Mouse (Mus musculus): ENCODE data around the gene Atp6v0c. TPM values are rescaled to one million over a fixed set of nuclear protein-coding genes. Genes with fewer than 3 reads are reported as not detected.

Gene Atp6v0c
- total RNA-seq, 1 experiment, result 129 TPM

- no peak for DNase-seq (ENCODE audit: low read depth, low spot score)
- H3K9ac ChIP-seq (ENCODE audit: insufficient read depth, low read depth, low read length, poor library complexity, severe bottlenecking), result no peak overlapping the region
- in situ Hi-C loops (cut with MboI; ENCODE audit: low sequenced_read_pairs in 2 of 2, unreplicated experiment in 2 of 2), result no loop called here
- no peak overlapping the region for H3K4me3 ChIP-seq (ENCODE audit: insufficient read depth in 1 of 2, low read depth in 1 of 2, low read length in 2 of 2, poor library complexity in 1 of 2, severe bottlenecking in 1 of 2)
- no peaks in the 10 kb centered on the region for H3K9me3 ChIP-seq (ENCODE audit: control insufficient read depth, insufficient read depth, low read depth, low read length)
- TF ChIP-seq MAFK (IDR thresholded peaks at IDR 0.05; ENCODE audit: insufficient read depth, low read depth, low read length) (no peak), ZNF384 (IDR thresholded peaks at IDR 0.05; ENCODE audit: low read depth, low read length) (no peak), ZC3H11A (IDR thresholded peaks at IDR 0.05; ENCODE audit: borderline replicate concordance, low read depth, low read length) (no peak), HCFC1 (IDR thresholded peaks at IDR 0.05; ENCODE audit: borderline replicate concordance, insufficient read depth, low read length) (no peak), CHD2 (IDR thresholded peaks at IDR 0.05; ENCODE audit: low read depth, low read length) (no peak)
- no peaks in the 10 kb centered on the region for H3K36me3 ChIP-seq (ENCODE audit: control insufficient read depth, insufficient read depth, low read length, poor library complexity, severe bottlenecking)
- no peak overlapping the region for H3K27ac ChIP-seq (ENCODE audit: insufficient read depth, low read depth, low read length, poor library complexity, severe bottlenecking)
- peaks cover 4 to 35% of the 10 kb centered on the region in 2 experiments; a peak in 3 of 4 replicates for H3K4me1 ChIP-seq (ENCODE audit: control insufficient read depth in 2 of 2, insufficient read depth in 2 of 2, low read length in 2 of 2, poor library complexity in 1 of 2)
Observed at GRCm38 (mm10) chr17:24195349-24195748, 25.8 kb upstream of the Atp6v0c start.

- Histone ChIP-seq H3K27ac (ENCODE audit: insufficient read depth, low read depth, low read length, poor library complexity, severe bottlenecking) (no peak overlapping the region), H3K36me3 (ENCODE audit: control insufficient read depth, insufficient read depth, low read length, poor library complexity, severe bottlenecking) (no peaks in the 10 kb centered on the region), H3K9me3 (ENCODE audit: control insufficient read depth, insufficient read depth, low read depth, low read length) (no peaks in the 10 kb centered on the region), H3K4me1 (ENCODE audit: control insufficient read depth in 2 of 2, insufficient read depth in 2 of 2, low read length in 2 of 2, poor library complexity in 1 of 2) (peaks cover 4 to 25% of the 10 kb centered on the region in 2 experiments; a peak in 3 of 4 replicates), H3K4me3 (ENCODE audit: insufficient read depth in 1 of 2, low read depth in 1 of 2, low read length in 2 of 2, poor library complexity in 1 of 2, severe bottlenecking in 1 of 2) (no peak overlapping the region), H3K9ac (ENCODE audit: insufficient read depth, low read depth, low read length, poor library complexity, severe bottlenecking) (no peak overlapping the region)
- TF ChIP-seq CHD2 (IDR thresholded peaks at IDR 0.05; ENCODE audit: low read depth, low read length) (no peak), ZNF384 (IDR thresholded peaks at IDR 0.05; ENCODE audit: low read depth, low read length) (no peak), ZC3H11A (IDR thresholded peaks at IDR 0.05; ENCODE audit: borderline replicate concordance, low read depth, low read length) (no peak), MAFK (IDR thresholded peaks at IDR 0.05; ENCODE audit: insufficient read depth, low read depth, low read length) (no peak), HCFC1 (IDR thresholded peaks at IDR 0.05; ENCODE audit: borderline replicate concordance, insufficient read depth, low read length) (no peak)
- DNase-seq (ENCODE audit: low read depth, low spot score), result no peak
- in situ Hi-C loops (cut with MboI; ENCODE audit: low sequenced_read_pairs in 2 of 2, unreplicated experiment in 2 of 2), result no loop called here
Observed at GRCm38 (mm10) chr17:24193769-24194168, 24.3 kb upstream of the Atp6v0c start.

- DNase-seq (ENCODE audit: low read depth, low spot score), result no peak
- Histone ChIP-seq H3K4me1 (ENCODE audit: control insufficient read depth in 2 of 2, insufficient read depth in 2 of 2, low read length in 2 of 2, poor library complexity in 1 of 2) (peaks cover 4 to 25% of the 10 kb centered on the region in 2 experiments; a peak in 3 of 4 replicates), H3K4me3 (ENCODE audit: insufficient read depth in 1 of 2, low read depth in 1 of 2, low read length in 2 of 2, poor library complexity in 1 of 2, severe bottlenecking in 1 of 2) (no peak overlapping the region), H3K36me3 (ENCODE audit: control insufficient read depth, insufficient read depth, low read length, poor library complexity, severe bottlenecking) (no peaks in the 10 kb centered on the region), H3K9me3 (ENCODE audit: control insufficient read depth, insufficient read depth, low read depth, low read length) (no peaks in the 10 kb centered on the region), H3K27ac (ENCODE audit: insufficient read depth, low read depth, low read length, poor library complexity, severe bottlenecking) (no peak overlapping the region), H3K9ac (ENCODE audit: insufficient read depth, low read depth, low read length, poor library complexity, severe bottlenecking) (no peak overlapping the region)
- TF ChIP-seq CHD2 (IDR thresholded peaks at IDR 0.05; ENCODE audit: low read depth, low read length), result no peak
- no peak for TF ChIP-seq HCFC1 (IDR thresholded peaks at IDR 0.05; ENCODE audit: borderline replicate concordance, insufficient read depth, low read length)
- no peak for TF ChIP-seq ZNF384 (IDR thresholded peaks at IDR 0.05; ENCODE audit: low read depth, low read length)
- TF ChIP-seq ZC3H11A (IDR thresholded peaks at IDR 0.05; ENCODE audit: borderline replicate concordance, low read depth, low read length), result no peak
- TF ChIP-seq MAFK (IDR thresholded peaks at IDR 0.05; ENCODE audit: insufficient read depth, low read depth, low read length), result no peak
- in situ Hi-C loops (cut with MboI; ENCODE audit: low sequenced_read_pairs in 2 of 2, unreplicated experiment in 2 of 2), result no loop called here
Observed at GRCm38 (mm10) chr17:24193268-24193667, 23.8 kb upstream of the Atp6v0c start.

- Histone ChIP-seq H3K9ac (ENCODE audit: insufficient read depth, low read depth, low read length, poor library complexity, severe bottlenecking) (no peak overlapping the region), H3K4me1 (ENCODE audit: control insufficient read depth in 2 of 2, insufficient read depth in 2 of 2, low read length in 2 of 2, poor library complexity in 1 of 2) (peaks cover 4 to 23% of the 10 kb centered on the region in 2 experiments; a peak in 3 of 4 replicates), H3K27ac (ENCODE audit: insufficient read depth, low read depth, low read length, poor library complexity, severe bottlenecking) (no peak overlapping the region), H3K9me3 (ENCODE audit: control insufficient read depth, insufficient read depth, low read depth, low read length) (no peaks in the 10 kb centered on the region), H3K4me3 (ENCODE audit: insufficient read depth in 1 of 2, low read depth in 1 of 2, low read length in 2 of 2, poor library complexity in 1 of 2, severe bottlenecking in 1 of 2) (no peak overlapping the region), H3K36me3 (ENCODE audit: control insufficient read depth, insufficient read depth, low read length, poor library complexity, severe bottlenecking) (0 out of 2 replicates have a peak, but pooled peaks cover 2% of the 10 kb centered on the region)
- no peak for DNase-seq (ENCODE audit: low read depth, low spot score)
- in situ Hi-C loops (cut with MboI; ENCODE audit: low sequenced_read_pairs in 2 of 2, unreplicated experiment in 2 of 2), result no loop called here
- TF ChIP-seq MAFK (IDR thresholded peaks at IDR 0.05; ENCODE audit: insufficient read depth, low read depth, low read length) (no peak), HCFC1 (IDR thresholded peaks at IDR 0.05; ENCODE audit: borderline replicate concordance, insufficient read depth, low read length) (no peak), CHD2 (IDR thresholded peaks at IDR 0.05; ENCODE audit: low read depth, low read length) (no peak), ZNF384 (IDR thresholded peaks at IDR 0.05; ENCODE audit: low read depth, low read length) (no peak), ZC3H11A (IDR thresholded peaks at IDR 0.05; ENCODE audit: borderline replicate concordance, low read depth, low read length) (no peak)
Observed at GRCm38 (mm10) chr17:24192848-24193247, 23.3 kb upstream of the Atp6v0c start.

All from ES-E14 (cell line).